Mouse (Mus musculus): Measurements from ENCODE around the gene Chpt1. TPM values are rescaled to one million over a fixed set of nuclear protein-coding genes. Genes with fewer than 3 reads are reported as not detected.

Chpt1 gene
- polyA plus RNA-seq, 1 experiment from 2014 or later, result 42.5 TPM

- Histone ChIP-seq H3K4me1 (no peaks in the 10 kb centered on the region), H3K27me3 (no peaks in the 10 kb centered on the region), H3K27ac (no peak overlapping the region), H3K36me3 (peaks cover 26% of the 10 kb centered on the region), H3K4me2 (no peak overlapping the region), H3K4me3 (replicated peaks) (no peak overlapping the region), H3K9ac (no peak overlapping the region), H3K9me3 (replicated peaks) (no peaks in the 10 kb centered on the region)
- ATAC-seq (replicated peaks; ENCODE audit: low FRiP score), result no peak
- 93% methylated on average over 19 of the region's 19 CpGs for WGBS
Observed at GRCm38 (mm10) chr10:88420655-88421435, 83.0 kb downstream of the Chpt1 start.

- H3K9me3 ChIP-seq (replicated peaks), result no peaks in the 10 kb centered on the region
- H3K9ac ChIP-seq, result no peak overlapping the region
- no peak for ATAC-seq (replicated peaks; ENCODE audit: low FRiP score)
- H3K4me2 ChIP-seq, result no peak overlapping the region
- H3K27ac ChIP-seq, result no peak overlapping the region
- 78% methylated on average over 11 of the region's 11 CpGs for WGBS
- H3K27me3 ChIP-seq, result no peaks in the 10 kb centered on the region
- H3K36me3 ChIP-seq, result peaks cover 33% of the 10 kb centered on the region
- no peak overlapping the region for H3K4me3 ChIP-seq (replicated peaks)
- no peaks in the 10 kb centered on the region for H3K4me1 ChIP-seq
Observed at GRCm38 (mm10) chr10:88420141-88420541, 83.7 kb downstream of the Chpt1 start.

GRCm38 (mm10) chr10:88417686-88418085 is 86.2 kb downstream of the Chpt1 start:
- H3K36me3 ChIP-seq, result peaks cover 28% of the 10 kb centered on the region
- H3K9ac ChIP-seq, result no peak overlapping the region
- no peak overlapping the region for H3K4me3 ChIP-seq (replicated peaks)
- H3K9me3 ChIP-seq (replicated peaks), result no peaks in the 10 kb centered on the region
- no peaks in the 10 kb centered on the region for H3K4me1 ChIP-seq
- no peak overlapping the region for H3K4me2 ChIP-seq
- ATAC-seq (replicated peaks; ENCODE audit: low FRiP score), result no peak
- 91% methylated on average over 5 of the region's 5 CpGs for WGBS
- no peak overlapping the region for H3K27ac ChIP-seq
- no peaks in the 10 kb centered on the region for H3K27me3 ChIP-seq

- no peaks in the 10 kb centered on the region for H3K27me3 ChIP-seq
- no peak for ATAC-seq (replicated peaks; ENCODE audit: low FRiP score)
- no peak overlapping the region for H3K27ac ChIP-seq
- H3K4me2 ChIP-seq, result no peak overlapping the region
- 50% methylated on average over 17 of the region's 17 CpGs for WGBS
- peaks cover 12% of the 10 kb centered on the region for H3K36me3 ChIP-seq
- H3K4me3 ChIP-seq (replicated peaks), result no peak overlapping the region
- no peaks in the 10 kb centered on the region for H3K9me3 ChIP-seq (replicated peaks)
- no peak overlapping the region for H3K9ac ChIP-seq
- H3K4me1 ChIP-seq, result no peaks in the 10 kb centered on the region
Observed at GRCm38 (mm10) chr10:88412290-88412995, 91.4 kb downstream of the Chpt1 start.

- H3K4me2 ChIP-seq, result no peak overlapping the region
- H3K9ac ChIP-seq, result no peak overlapping the region
- peaks cover 6% of the 10 kb centered on the region; the same call in 1 of the 2 replicates for H3K36me3 ChIP-seq
- H3K9me3 ChIP-seq (replicated peaks), result no peaks in the 10 kb centered on the region
- WGBS, result 26% methylated on average over 2 of the region's 2 CpGs
- H3K4me1 ChIP-seq, result no peaks in the 10 kb centered on the region
- no peak for ATAC-seq (replicated peaks; ENCODE audit: low FRiP score)
- H3K4me3 ChIP-seq (replicated peaks), result no peak overlapping the region
- no peaks in the 10 kb centered on the region for H3K27me3 ChIP-seq
- no peak overlapping the region for H3K27ac ChIP-seq
Observed at GRCm38 (mm10) chr10:88409751-88410150, 94.1 kb downstream of the Chpt1 start.

GRCm38 (mm10) chr10:88407875-88408631 is 95.8 kb downstream of the Chpt1 start:
- H3K9me3 ChIP-seq (replicated peaks), result no peaks in the 10 kb centered on the region
- no peaks in the 10 kb centered on the region for H3K4me1 ChIP-seq
- no peak for ATAC-seq (replicated peaks; ENCODE audit: low FRiP score)
- H3K4me3 ChIP-seq (replicated peaks), result no peak overlapping the region
- no peak overlapping the region for H3K9ac ChIP-seq
- H3K27me3 ChIP-seq, result no peaks in the 10 kb centered on the region
- WGBS, result 92% methylated on average over 12 of the region's 12 CpGs
- H3K4me2 ChIP-seq, result no peak overlapping the region
- 0 out of 2 replicates have a peak, but pooled peaks cover 6% of the 10 kb centered on the region for H3K36me3 ChIP-seq
- H3K27ac ChIP-seq, result no peak overlapping the region

GRCm38 (mm10) chr10:88405812-88406211 is 98.1 kb downstream of the Chpt1 start:
- Histone ChIP-seq H3K9me3 (replicated peaks) (no peaks in the 10 kb centered on the region), H3K4me3 (replicated peaks) (no peak overlapping the region), H3K27ac (no peak overlapping the region), H3K4me2 (no peak overlapping the region), H3K9ac (no peak overlapping the region), H3K36me3 (peaks cover 12% of the 10 kb centered on the region; the same call in 1 of the 2 replicates), H3K4me1 (no peaks in the 10 kb centered on the region), H3K27me3 (no peaks in the 10 kb centered on the region)
- ATAC-seq (replicated peaks; ENCODE audit: low FRiP score), result no peak
- 58% methylated on average over 7 of the region's 7 CpGs for WGBS

GRCm38 (mm10) chr10:88404220-88404619 is 99.7 kb downstream of the Chpt1 start:
- ATAC-seq (replicated peaks; ENCODE audit: low FRiP score), result no peak
- WGBS, result 60% methylated on average over 6 of the region's 6 CpGs
- H3K27ac ChIP-seq, result no peak overlapping the region

GRCm38 (mm10) chr10:88403021-88403420 is 100.9 kb downstream of the Chpt1 start:
- no peak overlapping the region for H3K4me3 ChIP-seq (replicated peaks)
- no peak for ATAC-seq (replicated peaks; ENCODE audit: low FRiP score)
- no peaks in the 10 kb centered on the region for H3K9me3 ChIP-seq (replicated peaks)
- WGBS, result 88% methylated on average over 4 of the region's 4 CpGs
- no peaks in the 10 kb centered on the region for H3K4me1 ChIP-seq
- no peak overlapping the region for H3K9ac ChIP-seq
- H3K4me2 ChIP-seq, result no peak overlapping the region
- H3K36me3 ChIP-seq, result peaks cover 12% of the 10 kb centered on the region; the same call in 1 of the 2 replicates
- no peak overlapping the region for H3K27ac ChIP-seq
- no peaks in the 10 kb centered on the region for H3K27me3 ChIP-seq

More at GRCm38 (mm10) chr10:88404220-88404619, 99.7 kb downstream of the Chpt1 start:
- H3K27me3 ChIP-seq, result no peaks in the 10 kb centered on the region
- H3K9me3 ChIP-seq (replicated peaks), result no peaks in the 10 kb centered on the region
- no peak overlapping the region for H3K4me2 ChIP-seq
- H3K9ac ChIP-seq, result no peak overlapping the region
- H3K36me3 ChIP-seq, result peaks cover 12% of the 10 kb centered on the region; the same call in 1 of the 2 replicates
- no peaks in the 10 kb centered on the region for H3K4me1 ChIP-seq
- H3K4me3 ChIP-seq (replicated peaks), result no peak overlapping the region

Measured in kidney, embryonic 15.5 days (tissue).